Mouse (Mus musculus): ENCODE data around the gene Vamp2. TPM values are rescaled to one million over a fixed set of nuclear protein-coding genes. Genes with fewer than 3 reads are reported as not detected.

Gene Vamp2
- polyA plus RNA-seq, 1 experiment, result 51.8 TPM

DNA sequence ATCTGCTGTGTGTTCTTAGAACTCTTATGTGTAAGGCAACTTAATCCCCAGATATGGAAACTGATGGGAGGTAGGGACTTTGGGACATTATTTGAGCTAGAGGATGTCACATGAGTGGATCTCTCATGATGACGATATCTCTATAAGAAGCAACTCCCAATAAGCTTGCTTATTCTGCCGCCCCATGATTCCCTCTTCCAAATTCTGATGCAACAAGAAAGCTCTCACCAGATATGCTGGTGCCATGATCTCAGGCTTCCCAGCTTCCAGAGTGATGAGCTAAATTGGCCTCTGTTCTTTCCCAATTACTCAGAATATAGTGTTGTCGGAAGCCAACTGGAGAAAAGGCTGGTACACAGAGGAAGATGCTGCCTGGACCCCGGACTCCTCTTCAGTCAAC lies 23.6 kb downstream of the Vamp2 start:
- Histone ChIP-seq H3K27me3 (ENCODE audit: control insufficient read depth, insufficient read depth, insufficient read length) (no peaks in the 10 kb centered on the region), H3K4me2 (ENCODE audit: low read depth) (peak overlapping the region; percentile 69), H3ac (ENCODE audit: control insufficient read depth, insufficient read length) (no peak overlapping the region), H3K79me2 (ENCODE audit: control insufficient read depth, insufficient read depth) (no peaks in the 10 kb centered on the region), H3K4me3 (no peak overlapping the region), H3K36me3 (ENCODE audit: control insufficient read depth, insufficient read depth) (peaks cover 6% of the 10 kb centered on the region)
- TF ChIP-seq REST (IDR thresholded peaks at IDR 0.05; ENCODE audit: insufficient read depth, insufficient read length) (no peak), POLR2A (IDR thresholded peaks at IDR 0.05; ENCODE audit: insufficient read length, low read depth) (no peak), MAX (IDR thresholded peaks at IDR 0.05; ENCODE audit: low read depth) (no peak), SRF (IDR thresholded peaks at IDR 0.05; ENCODE audit: control insufficient read depth, insufficient read length, low read depth) (no peak), TCF3 (IDR thresholded peaks at IDR 0.05; ENCODE audit: insufficient read length, low read depth) (no peak), E2F4 (IDR thresholded peaks at IDR 0.05; ENCODE audit: insufficient read depth) (no peak), MYOD1 (IDR thresholded peaks at IDR 0.05; ENCODE audit: control insufficient read depth in 1 of 3, insufficient read length in 2 of 3, low read depth in 2 of 3) (no peak), CEBPB (IDR thresholded peaks at IDR 0.05; ENCODE audit: insufficient read depth, poor library complexity, severe bottlenecking) (no peak), TCF12 (IDR thresholded peaks at IDR 0.05; ENCODE audit: insufficient read depth, poor library complexity, severe bottlenecking) (no peak), MYOG (IDR thresholded peaks at IDR 0.05; ENCODE audit: control insufficient read depth in 1 of 3, insufficient read depth in 1 of 3, insufficient read length in 2 of 3, low read depth in 2 of 3) (no peak), POLR2AphosphoS2 (IDR thresholded peaks at IDR 0.05; ENCODE audit: insufficient read length, low read depth) (no peak), USF1 (IDR thresholded peaks at IDR 0.05; ENCODE audit: low read depth) (no peak)

DNA sequence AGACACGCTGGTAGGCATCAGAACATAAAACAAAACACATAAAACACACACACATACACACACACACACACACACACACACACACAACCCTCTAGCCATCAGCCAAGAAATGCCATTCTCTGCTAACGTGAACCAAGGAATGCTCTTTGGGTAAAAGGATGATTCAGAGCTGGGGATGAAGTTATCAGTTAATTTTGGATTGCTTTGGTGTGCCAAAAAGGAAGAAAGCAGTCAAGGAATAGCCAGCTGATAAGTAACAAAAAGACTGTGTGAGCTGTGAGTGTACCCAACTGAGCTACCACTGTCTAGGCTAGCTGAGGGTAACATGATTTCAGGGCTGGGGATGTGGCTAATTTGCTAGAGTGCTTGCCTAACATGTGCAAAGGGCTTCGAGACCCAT lies 25.7 kb downstream of the Vamp2 start:
- H3K27me3 ChIP-seq (ENCODE audit: control insufficient read depth, insufficient read depth, insufficient read length), result no peaks in the 10 kb centered on the region

DNA sequence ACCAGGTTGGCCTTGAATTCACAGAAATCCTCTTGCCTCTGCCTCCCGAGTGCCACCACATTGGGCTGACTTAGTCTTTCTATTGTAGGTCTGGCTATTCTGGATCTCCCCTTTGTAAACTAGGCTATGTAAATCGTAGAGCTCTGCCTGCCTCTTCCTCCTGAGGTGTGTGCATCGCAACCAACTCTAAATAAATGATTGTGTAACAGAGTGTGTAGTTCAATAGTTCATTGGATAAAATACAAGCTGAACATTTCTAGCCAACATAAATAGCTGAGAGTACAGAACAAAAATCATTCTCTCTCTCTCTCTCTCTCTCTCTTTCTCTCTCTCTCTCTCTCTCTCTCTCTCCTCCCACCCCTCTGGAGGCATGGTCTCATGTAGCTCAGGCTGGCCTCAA lies 26.3 kb downstream of the Vamp2 start:
- Histone ChIP-seq H3K4me2 (ENCODE audit: low read depth) (no peak overlapping the region), H3K79me2 (ENCODE audit: control insufficient read depth, insufficient read depth) (no peaks in the 10 kb centered on the region), H3ac (ENCODE audit: control insufficient read depth, insufficient read length) (no peak overlapping the region), H3K36me3 (ENCODE audit: control insufficient read depth, insufficient read depth) (no peaks in the 10 kb centered on the region), H3K4me3 (no peak overlapping the region), H3K27me3 (ENCODE audit: control insufficient read depth, insufficient read depth, insufficient read length) (no peaks in the 10 kb centered on the region)
- no peak for TF ChIP-seq POLR2A (IDR thresholded peaks at IDR 0.05; ENCODE audit: insufficient read length, low read depth)
- no peak for TF ChIP-seq MYOD1 (IDR thresholded peaks at IDR 0.05; ENCODE audit: control insufficient read depth in 1 of 3, insufficient read length in 2 of 3, low read depth in 2 of 3)
- no peak for TF ChIP-seq SRF (IDR thresholded peaks at IDR 0.05; ENCODE audit: control insufficient read depth, insufficient read length, low read depth)
- no peak for TF ChIP-seq TCF12 (IDR thresholded peaks at IDR 0.05; ENCODE audit: insufficient read depth, poor library complexity, severe bottlenecking)

More for the DNA sequence above, 25.7 kb downstream of the Vamp2 start:
- no peaks in the 10 kb centered on the region for H3K36me3 ChIP-seq (ENCODE audit: control insufficient read depth, insufficient read depth)
- H3K79me2 ChIP-seq (ENCODE audit: control insufficient read depth, insufficient read depth), result no peaks in the 10 kb centered on the region
- TF ChIP-seq TCF3 (IDR thresholded peaks at IDR 0.05; ENCODE audit: insufficient read length, low read depth), result no peak
- no peak for TF ChIP-seq TCF12 (IDR thresholded peaks at IDR 0.05; ENCODE audit: insufficient read depth, poor library complexity, severe bottlenecking)
- TF ChIP-seq MAX (IDR thresholded peaks at IDR 0.05; ENCODE audit: low read depth), result no peak
- no peak for TF ChIP-seq E2F4 (IDR thresholded peaks at IDR 0.05; ENCODE audit: insufficient read depth)
- no peak for TF ChIP-seq POLR2A (IDR thresholded peaks at IDR 0.05; ENCODE audit: insufficient read length, low read depth)
- TF ChIP-seq REST (IDR thresholded peaks at IDR 0.05; ENCODE audit: insufficient read depth, insufficient read length), result no peak
- no peak for TF ChIP-seq MYOD1 (IDR thresholded peaks at IDR 0.05; ENCODE audit: control insufficient read depth in 1 of 3, insufficient read length in 2 of 3, low read depth in 2 of 3)
- TF ChIP-seq POLR2AphosphoS2 (IDR thresholded peaks at IDR 0.05; ENCODE audit: insufficient read length, low read depth), result no peak
- TF ChIP-seq SRF (IDR thresholded peaks at IDR 0.05; ENCODE audit: control insufficient read depth, insufficient read length, low read depth), result no peak
- TF ChIP-seq MYOG (IDR thresholded peaks at IDR 0.05; ENCODE audit: control insufficient read depth in 1 of 3, insufficient read depth in 1 of 3, insufficient read length in 2 of 3, low read depth in 2 of 3), result no peak
- no peak for TF ChIP-seq CEBPB (IDR thresholded peaks at IDR 0.05; ENCODE audit: insufficient read depth, poor library complexity, severe bottlenecking)
- no peak for TF ChIP-seq USF1 (IDR thresholded peaks at IDR 0.05; ENCODE audit: low read depth)
- no peak overlapping the region for H3K4me3 ChIP-seq
- no peak overlapping the region for H3ac ChIP-seq (ENCODE audit: control insufficient read depth, insufficient read length)
- no peak overlapping the region for H3K4me2 ChIP-seq (ENCODE audit: low read depth)

DNA sequence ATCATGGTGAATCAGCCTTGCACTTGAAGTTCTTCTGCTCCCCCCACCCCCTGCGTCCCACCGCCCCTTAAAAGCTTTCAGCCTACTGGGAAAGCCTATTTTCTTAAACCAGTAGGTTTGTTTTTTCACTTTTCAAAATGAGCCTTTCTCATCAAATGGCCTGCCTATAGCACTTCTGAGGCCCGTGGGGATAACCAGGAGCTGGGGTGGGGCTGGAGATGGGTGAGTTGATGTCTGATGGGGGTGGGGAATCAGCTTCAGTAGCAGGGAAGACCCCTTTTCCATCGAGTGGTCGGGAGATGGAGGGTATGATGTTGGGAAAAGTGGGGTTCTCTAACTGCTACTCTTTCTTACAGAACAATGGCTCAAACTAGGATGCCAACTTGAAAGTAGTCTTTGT lies 28.6 kb downstream of the Vamp2 start:
- Histone ChIP-seq H3ac (ENCODE audit: control insufficient read depth, insufficient read length) (no peak overlapping the region), H3K79me2 (ENCODE audit: control insufficient read depth, insufficient read depth) (no peaks in the 10 kb centered on the region), H3K4me3 (peak overlapping the region; percentile 40), H3K36me3 (ENCODE audit: control insufficient read depth, insufficient read depth) (no peaks in the 10 kb centered on the region), H3K4me2 (ENCODE audit: low read depth) (peak overlapping the region; percentile 99), H3K27me3 (ENCODE audit: control insufficient read depth, insufficient read depth, insufficient read length) (no peaks in the 10 kb centered on the region)
- no peak for TF ChIP-seq MAX (IDR thresholded peaks at IDR 0.05; ENCODE audit: low read depth)
- TF ChIP-seq TCF12 (IDR thresholded peaks at IDR 0.05; ENCODE audit: insufficient read depth, poor library complexity, severe bottlenecking), result no peak

DNA sequence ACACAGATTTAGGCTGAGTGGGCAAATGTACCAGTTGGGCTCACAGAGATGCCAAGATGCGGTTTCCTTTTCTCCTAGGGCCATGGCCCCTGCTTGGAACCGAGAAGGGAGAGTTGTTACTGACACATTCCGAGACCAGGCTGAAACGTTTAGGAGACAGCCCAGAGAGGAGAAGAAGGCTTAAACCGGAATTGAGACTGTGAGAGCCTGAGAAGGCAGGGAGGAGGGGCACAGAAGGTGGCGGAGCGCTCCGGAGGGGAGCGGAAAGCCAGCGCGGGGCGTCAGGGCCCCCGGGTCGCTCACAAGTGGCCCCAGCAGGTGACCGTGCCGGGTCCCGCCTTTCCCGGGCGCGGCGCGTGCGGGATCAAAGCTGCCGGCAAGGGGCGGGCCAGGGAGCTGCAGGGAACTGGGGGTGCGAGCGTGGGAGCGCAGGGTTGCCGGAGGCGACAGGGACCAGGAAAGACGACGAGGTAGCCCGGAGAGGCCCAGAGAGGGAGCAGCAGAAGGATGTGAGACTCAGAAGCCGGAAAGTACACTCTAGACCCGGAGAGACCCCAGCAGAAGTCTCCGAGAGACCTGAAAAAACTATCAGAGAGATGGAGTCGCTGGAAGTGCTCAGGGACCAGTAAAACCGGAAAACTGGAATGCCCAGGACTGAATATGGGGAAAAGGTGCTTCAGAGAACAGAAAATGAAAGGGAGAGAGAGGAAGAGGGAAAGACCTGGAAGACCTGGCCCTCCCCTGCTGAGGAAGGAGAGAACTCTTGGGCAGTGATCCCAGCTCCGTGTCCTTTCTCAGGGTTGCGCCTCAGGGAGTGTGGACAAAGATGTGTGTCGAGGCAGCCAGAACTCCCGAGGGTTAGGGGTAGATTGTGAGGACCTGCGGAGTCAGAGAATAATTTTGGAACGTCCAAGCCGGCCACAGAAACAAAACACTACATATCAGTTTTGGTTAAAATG lies 29.7 kb downstream of the Vamp2 start:
- Histone ChIP-seq H3K79me2 (ENCODE audit: control insufficient read depth, insufficient read depth) (no peaks in the 10 kb centered on the region), H3K36me3 (ENCODE audit: control insufficient read depth, insufficient read depth) (no peaks in the 10 kb centered on the region), H3K4me2 (ENCODE audit: low read depth) (peak overlapping the region; percentile 99), H3K4me3 (peak overlapping the region; percentile 40), H3K27me3 (ENCODE audit: control insufficient read depth, insufficient read depth, insufficient read length) (no peaks in the 10 kb centered on the region), H3ac (ENCODE audit: control insufficient read depth, insufficient read length) (peak overlapping the region; percentile 42)
- TF ChIP-seq E2F4 (IDR thresholded peaks at IDR 0.05; ENCODE audit: insufficient read depth) (no peak), MYOG (IDR thresholded peaks at IDR 0.05; ENCODE audit: control insufficient read depth in 1 of 3, insufficient read depth in 1 of 3, insufficient read length in 2 of 3, low read depth in 2 of 3) (peak in 1 of 3 experiments; percentile 44), MYOD1 (IDR thresholded peaks at IDR 0.05; ENCODE audit: control insufficient read depth in 1 of 3, insufficient read length in 2 of 3, low read depth in 2 of 3) (peak in 1 of 3 experiments; percentile 39), REST (IDR thresholded peaks at IDR 0.05; ENCODE audit: insufficient read depth, insufficient read length) (no peak), TCF12 (IDR thresholded peaks at IDR 0.05; ENCODE audit: insufficient read depth, poor library complexity, severe bottlenecking) (no peak)
